Mouse (Mus musculus): ENCODE results near the gene Stk10. TPM values are rescaled to one million over a fixed set of nuclear protein-coding genes. Genes with fewer than 3 reads are reported as not detected.

Gene Stk10
- polyA plus RNA-seq, 1 experiment, result 9.4 TPM

DNA sequence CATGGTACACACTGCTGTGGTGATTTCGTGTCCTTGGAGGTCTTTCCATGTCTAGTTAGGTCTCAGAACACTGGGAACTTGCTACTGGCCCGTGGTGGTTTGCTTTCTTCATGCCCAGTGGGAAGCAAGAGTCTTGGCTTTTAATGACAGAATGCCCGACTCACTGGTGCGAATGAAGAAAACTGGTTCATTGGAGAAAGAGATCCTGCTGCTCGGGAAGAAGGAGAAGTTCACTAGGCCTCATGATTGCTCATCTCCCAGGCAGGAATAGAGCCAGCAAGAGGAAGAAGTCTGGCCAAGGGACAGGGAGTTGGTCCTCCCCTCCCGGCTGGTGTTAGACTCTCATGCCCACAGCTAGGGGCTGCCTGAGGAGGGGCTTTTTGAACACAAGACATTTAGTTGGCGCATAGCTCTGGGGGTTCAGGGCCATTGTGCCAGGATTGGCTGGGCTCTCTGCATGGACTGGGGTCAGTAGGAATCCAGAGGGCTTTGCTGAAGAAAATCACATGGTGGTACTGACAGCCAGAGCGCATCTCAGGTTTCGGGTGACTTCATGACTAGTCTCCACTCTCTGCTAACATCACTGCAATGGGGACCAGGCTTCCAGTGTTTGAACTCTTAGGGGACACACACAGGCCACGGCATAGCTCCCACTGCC, 23.4 kb downstream of the Stk10 start:
- TF ChIP-seq CTCF (conservative IDR thresholded peaks at IDR 0.05; ENCODE audit: insufficient read depth, insufficient read length, low read depth, low read length), result no peak
- no peak for TF ChIP-seq POLR2A (IDR thresholded peaks at IDR 0.05; ENCODE audit: low read depth, low read length)
- Histone ChIP-seq H3K4me3 (ENCODE audit: insufficient read depth, low read depth, low read length) (no peak overlapping the region), H3K27ac (ENCODE audit: insufficient read depth, low read depth, low read length) (no peak overlapping the region), H3K4me1 (ENCODE audit: control insufficient read depth, insufficient read depth, low read length) (peaks cover 3% of the 10 kb centered on the region; the same call in 1 of the 2 replicates), H3K36me3 (ENCODE audit: control insufficient read depth, insufficient read depth, low read length) (no peaks in the 10 kb centered on the region), H3K27me3 (replicated peaks; ENCODE audit: control insufficient read depth, insufficient read depth, low read length) (no peaks in the 10 kb centered on the region)
- no peak for DNase-seq
- WGBS, result 87% methylated on average over 10 of the region's 10 CpGs

DNA sequence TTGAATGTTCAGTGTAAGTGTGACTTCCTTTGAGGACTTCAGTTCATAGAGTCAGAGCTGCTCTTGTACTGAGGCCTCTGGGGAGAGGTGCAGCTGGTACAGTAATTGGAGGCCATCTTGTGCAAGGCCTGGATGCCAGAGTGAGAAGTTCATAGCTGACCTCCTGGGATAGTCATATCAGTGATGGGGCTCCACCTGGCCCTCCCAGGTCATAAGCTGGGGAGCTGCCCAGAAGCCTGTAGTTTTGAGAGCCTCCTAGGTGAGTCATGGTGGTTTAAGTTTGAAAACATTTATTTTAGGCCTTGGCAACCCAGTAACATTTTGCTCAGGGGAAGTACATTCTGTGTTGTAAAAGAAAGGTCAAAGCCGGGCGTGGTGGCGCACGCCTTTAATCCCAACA, 24.9 kb downstream of the Stk10 start:
- H3K27ac ChIP-seq (ENCODE audit: insufficient read depth, low read depth, low read length), result no peak overlapping the region
- DNase-seq, result no peak
- TF ChIP-seq POLR2A (IDR thresholded peaks at IDR 0.05; ENCODE audit: low read depth, low read length) (no peak), CTCF (conservative IDR thresholded peaks at IDR 0.05; ENCODE audit: insufficient read depth, insufficient read length, low read depth, low read length) (no peak)
- 96% methylated on average over 4 of the region's 4 CpGs for WGBS
- H3K27me3 ChIP-seq (replicated peaks; ENCODE audit: control insufficient read depth, insufficient read depth, low read length), result no peaks in the 10 kb centered on the region
- H3K4me3 ChIP-seq (ENCODE audit: insufficient read depth, low read depth, low read length), result no peak overlapping the region
- peaks cover 4% of the 10 kb centered on the region; the same call in 1 of the 2 replicates for H3K4me1 ChIP-seq (ENCODE audit: control insufficient read depth, insufficient read depth, low read length)
- H3K36me3 ChIP-seq (ENCODE audit: control insufficient read depth, insufficient read depth, low read length), result no peaks in the 10 kb centered on the region

DNA sequence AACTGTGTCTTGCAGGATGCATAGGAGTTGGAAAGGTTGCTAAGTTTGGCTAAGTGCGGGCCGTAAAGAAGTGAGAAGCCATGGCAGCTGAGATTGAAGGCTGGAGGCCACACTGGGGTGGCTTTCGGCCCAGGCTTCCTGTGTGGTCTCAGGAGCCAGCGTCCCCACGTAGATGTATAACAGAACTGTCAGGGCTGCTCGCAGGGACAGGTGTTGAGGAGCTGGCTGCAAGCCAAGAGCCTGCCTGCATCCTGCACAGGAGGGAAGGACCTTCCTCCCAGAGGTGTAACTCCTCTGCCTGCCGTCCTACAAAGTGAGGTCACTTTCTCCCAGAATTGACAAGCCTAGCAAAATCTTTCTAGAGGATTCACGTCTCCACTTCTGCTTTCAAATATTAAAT, 25.6 kb downstream of the Stk10 start:
- TF ChIP-seq POLR2A (IDR thresholded peaks at IDR 0.05; ENCODE audit: low read depth, low read length) (no peak), CTCF (conservative IDR thresholded peaks at IDR 0.05; ENCODE audit: insufficient read depth, insufficient read length, low read depth, low read length) (no peak)
- Histone ChIP-seq H3K4me1 (ENCODE audit: control insufficient read depth, insufficient read depth, low read length) (0 out of 2 replicates have a peak, but pooled peaks cover 3% of the 10 kb centered on the region), H3K36me3 (ENCODE audit: control insufficient read depth, insufficient read depth, low read length) (no peaks in the 10 kb centered on the region), H3K27me3 (replicated peaks; ENCODE audit: control insufficient read depth, insufficient read depth, low read length) (no peaks in the 10 kb centered on the region), H3K27ac (ENCODE audit: insufficient read depth, low read depth, low read length) (no peak overlapping the region), H3K4me3 (ENCODE audit: insufficient read depth, low read depth, low read length) (no peak overlapping the region)
- 37% methylated on average over 8 of the region's 8 CpGs for WGBS
- no peak for DNase-seq

DNA sequence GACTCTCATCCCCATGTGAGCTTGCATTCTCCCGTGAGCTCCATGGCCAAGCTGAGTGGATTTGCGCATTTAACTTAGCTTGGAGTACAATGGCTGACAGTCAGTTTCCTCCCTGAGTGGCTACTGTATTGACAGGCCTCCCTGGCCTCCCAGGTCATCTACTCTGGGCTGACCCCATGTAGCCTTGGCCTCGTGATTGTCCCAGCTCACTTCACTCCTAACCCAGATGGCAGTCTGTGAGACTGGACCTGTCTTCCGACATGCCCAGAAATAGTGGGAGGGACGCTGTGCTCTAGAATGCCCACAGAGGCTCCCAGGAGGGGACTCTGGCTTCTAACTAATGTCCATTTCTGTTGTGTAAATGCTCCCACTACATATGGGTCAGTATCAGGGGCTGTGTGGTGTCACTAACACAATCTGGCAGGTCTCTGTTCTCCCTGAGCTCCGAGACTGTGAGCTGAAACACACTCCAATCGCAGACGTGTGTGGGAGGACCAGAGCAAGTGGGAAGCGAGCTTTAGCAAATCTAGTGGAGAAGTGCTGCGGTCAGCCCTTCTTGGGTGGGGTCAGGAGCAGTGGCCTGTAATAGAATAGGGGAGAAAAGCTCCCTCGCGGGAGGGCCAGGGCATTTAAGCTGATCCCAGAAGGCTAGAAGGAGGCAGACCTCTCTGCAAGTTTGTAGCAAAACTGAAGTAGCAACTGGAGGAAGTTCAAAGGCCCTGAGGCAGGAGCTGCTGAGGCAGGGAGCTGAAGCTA, 27.1 kb downstream of the Stk10 start:
- DNase-seq, result no peak
- H3K4me1 ChIP-seq (ENCODE audit: control insufficient read depth, insufficient read depth, low read length), result peaks cover 13% of the 10 kb centered on the region; the same call in 1 of the 2 replicates
- WGBS, result 76% methylated on average over 12 of the region's 12 CpGs

DNA sequence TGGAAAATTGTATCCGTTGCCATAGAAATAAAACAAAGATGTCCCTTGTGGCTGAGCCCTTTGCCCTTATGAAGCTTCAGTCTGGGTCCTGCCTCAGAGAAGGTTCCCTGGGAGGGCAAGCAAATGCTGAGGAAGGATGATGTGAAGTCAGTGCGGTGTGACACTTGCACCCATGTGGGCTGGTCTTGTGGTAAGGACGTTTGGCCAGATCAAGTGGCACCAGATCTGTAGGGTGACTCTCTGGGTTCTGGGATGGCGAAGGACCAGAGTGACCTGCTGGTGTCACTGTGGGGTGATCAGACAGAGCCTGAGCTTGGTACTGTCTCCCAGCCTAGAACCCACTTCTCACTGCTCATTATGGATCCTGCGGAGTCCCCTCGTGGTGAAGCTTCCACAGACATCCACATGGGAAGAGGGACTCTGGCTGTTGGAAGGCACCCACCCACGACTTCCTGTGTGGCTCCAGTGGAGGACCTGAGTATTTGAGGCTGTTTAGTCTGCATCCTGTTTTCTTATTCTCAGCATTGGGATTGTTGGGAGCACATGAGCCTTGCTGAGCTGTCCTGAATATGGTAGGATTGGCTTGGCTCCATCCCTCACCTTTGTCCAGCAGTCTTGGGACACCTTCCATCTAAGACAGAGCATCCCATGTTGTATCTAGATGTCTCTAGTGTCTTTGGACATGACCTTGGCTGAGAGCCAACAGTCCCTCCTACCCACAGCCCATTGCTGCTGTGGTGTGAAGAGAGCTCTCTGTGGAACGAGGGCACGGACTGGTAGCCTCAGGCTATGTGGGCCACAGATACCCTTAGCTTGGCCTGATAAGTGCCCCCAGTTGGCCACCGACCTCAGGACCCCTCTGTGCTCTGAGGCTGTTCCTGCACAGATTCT, 28.6 kb downstream of the Stk10 start:
- no peak for TF ChIP-seq CTCF (conservative IDR thresholded peaks at IDR 0.05; ENCODE audit: insufficient read depth, insufficient read length, low read depth, low read length)
- TF ChIP-seq POLR2A (IDR thresholded peaks at IDR 0.05; ENCODE audit: low read depth, low read length), result no peak
- H3K27me3 ChIP-seq (replicated peaks; ENCODE audit: control insufficient read depth, insufficient read depth, low read length), result no peaks in the 10 kb centered on the region
- no peak overlapping the region for H3K4me3 ChIP-seq (ENCODE audit: insufficient read depth, low read depth, low read length)
- 67% methylated on average over 10 of the region's 10 CpGs for WGBS
- peak overlapping the region; percentile 14; the same call in 1 of the 2 replicates for H3K27ac ChIP-seq (ENCODE audit: insufficient read depth, low read depth, low read length)
- DNase-seq, result peak; percentile 44
- H3K36me3 ChIP-seq (ENCODE audit: control insufficient read depth, insufficient read depth, low read length), result no peaks in the 10 kb centered on the region
- H3K4me1 ChIP-seq (ENCODE audit: control insufficient read depth, insufficient read depth, low read length), result peaks cover 13% of the 10 kb centered on the region; the same call in 1 of the 2 replicates

More for the DNA sequence above, 27.1 kb downstream of the Stk10 start:
- Histone ChIP-seq H3K27ac (ENCODE audit: insufficient read depth, low read depth, low read length) (no peak overlapping the region), H3K4me3 (ENCODE audit: insufficient read depth, low read depth, low read length) (no peak overlapping the region), H3K27me3 (replicated peaks; ENCODE audit: control insufficient read depth, insufficient read depth, low read length) (no peaks in the 10 kb centered on the region), H3K36me3 (ENCODE audit: control insufficient read depth, insufficient read depth, low read length) (no peaks in the 10 kb centered on the region)
- TF ChIP-seq POLR2A (IDR thresholded peaks at IDR 0.05; ENCODE audit: low read depth, low read length), result no peak
- no peak for TF ChIP-seq CTCF (conservative IDR thresholded peaks at IDR 0.05; ENCODE audit: insufficient read depth, insufficient read length, low read depth, low read length)

DNA sequence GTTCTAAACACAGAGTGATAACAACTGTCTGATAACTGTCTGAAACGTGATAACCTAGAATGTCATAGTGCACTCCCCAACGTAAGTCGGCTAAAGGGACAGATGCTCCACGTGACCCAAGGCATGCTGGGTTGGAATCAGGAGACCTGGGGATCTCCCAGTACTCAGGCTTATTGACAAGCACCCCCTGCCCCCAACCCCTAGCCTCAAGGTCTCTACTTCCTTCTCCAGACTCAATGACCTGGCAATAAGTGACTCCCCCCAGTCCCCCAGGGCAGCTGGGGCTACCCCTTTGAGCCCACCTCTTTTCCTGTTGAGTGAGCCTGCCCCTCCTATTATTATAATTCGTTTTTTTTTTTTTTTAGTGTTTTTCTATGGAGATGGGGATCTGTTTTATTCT, 29.6 kb downstream of the Stk10 start:
- no peak overlapping the region for H3K27ac ChIP-seq (ENCODE audit: insufficient read depth, low read depth, low read length)
- H3K4me3 ChIP-seq (ENCODE audit: insufficient read depth, low read depth, low read length), result no peak overlapping the region
- H3K36me3 ChIP-seq (ENCODE audit: control insufficient read depth, insufficient read depth, low read length), result no peaks in the 10 kb centered on the region
- DNase-seq, result no peak
- peaks cover 13% of the 10 kb centered on the region; the same call in 1 of the 2 replicates for H3K4me1 ChIP-seq (ENCODE audit: control insufficient read depth, insufficient read depth, low read length)
- WGBS, result 75% methylated on average over 5 of the region's 5 CpGs
- H3K27me3 ChIP-seq (replicated peaks; ENCODE audit: control insufficient read depth, insufficient read depth, low read length), result no peaks in the 10 kb centered on the region
- TF ChIP-seq POLR2A (IDR thresholded peaks at IDR 0.05; ENCODE audit: low read depth, low read length) (no peak), CTCF (conservative IDR thresholded peaks at IDR 0.05; ENCODE audit: insufficient read depth, insufficient read length, low read depth, low read length) (no peak)
